8 mouse cellular contexts compared by ENCODE assay signal in the genomic region with DNA sequence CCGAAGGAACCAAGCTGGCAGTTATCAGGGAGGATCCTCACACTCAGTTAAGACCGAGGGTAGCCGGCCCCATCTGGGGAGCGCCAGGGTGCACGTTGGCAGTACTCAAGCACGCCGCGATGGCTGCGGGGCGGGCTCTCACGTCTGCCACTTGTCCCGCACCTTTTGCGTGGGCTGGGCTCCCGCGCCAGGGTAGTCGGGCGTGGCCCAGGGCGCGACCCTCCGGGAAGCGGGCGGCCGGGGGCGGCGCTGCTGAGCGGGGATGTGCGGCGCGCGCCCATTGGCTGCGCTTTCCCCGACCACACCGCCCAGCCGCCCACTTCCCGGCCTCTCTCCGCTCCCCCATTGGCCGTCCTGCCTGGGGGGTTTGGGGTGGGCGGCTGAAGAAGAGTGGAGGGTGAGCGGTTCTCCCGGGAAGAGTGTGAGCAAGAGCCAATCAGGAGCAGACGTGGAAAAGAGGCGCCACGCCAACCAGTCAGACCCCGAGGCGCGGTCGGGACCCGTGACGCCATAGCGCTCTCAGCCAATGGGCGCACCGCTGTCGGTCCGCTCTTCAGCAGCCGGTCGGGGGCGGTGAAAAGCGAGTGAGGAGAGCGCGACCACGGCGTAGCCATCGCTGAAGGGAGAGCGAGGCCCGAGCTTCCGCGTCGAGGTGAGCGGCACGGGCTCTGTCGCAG. TPM values are rescaled to one million over a fixed set of nuclear protein-coding genes. Genes with fewer than 3 reads are reported as not detected.
DNase-seq lines count a peak whose midpoint lies in the region; ATAC-seq and TF ChIP-seq lines count a peak whose summit lies in the region.

Gene Far1, plus strand, starts transcription at position 549 of the 677 bp plus-strand sequence.

- peak within 1 kb of the TSS; percentile 90 for H3K9ac ChIP-seq in CH12.LX (ENCODE audit: insufficient read depth, low read depth)
- peak within 1 kb of the TSS; percentile 98 for H3K9ac ChIP-seq in forebrain, embryonic 12.5 days
- peak within 1 kb of the TSS; percentile 82 for H3K9ac ChIP-seq in heart, postnatal 0 days (replicated peaks; ENCODE audit: low read depth, low read length)
- peak within 1 kb of the TSS; percentile 83 for H3K9ac ChIP-seq in liver, embryonic 16.5 days (ENCODE audit: low read depth, low read length)
- H3K9ac ChIP-seq in neural tube, embryonic 13.5 days: peak within 1 kb of the TSS; percentile 99

- in situ Hi-C loops in CH12.LX (cut with MboI; ENCODE audit: low pct_ligation_motif_present, low pct_unique_long_range_greater_than_20kb, low sequenced_read_pairs): loop anchor here (10.0 kb wide), 2 partner anchors 71 to 139 kb away; no protein-coding TSS in a partner anchor

- no peaks in the 10 kb centered on the region for H3K9me3 ChIP-seq in CH12.LX (replicated peaks; ENCODE audit: low read length)
- H3K9me3 ChIP-seq in forebrain, embryonic 12.5 days: no peaks in the 10 kb centered on the region
- H3K9me3 ChIP-seq in heart, postnatal 0 days (replicated peaks; ENCODE audit: control insufficient read depth, low read length): no peaks in the 10 kb centered on the region
- no peaks in the 10 kb centered on the region for H3K9me3 ChIP-seq in liver, embryonic 16.5 days (replicated peaks; ENCODE audit: control insufficient read depth, low read length)
- H3K9me3 ChIP-seq in neural tube, embryonic 13.5 days: no peaks in the 10 kb centered on the region

- under 1% methylated on average over 69 of the region's 71 CpGs for WGBS in forebrain, embryonic 12.5 days
- WGBS in heart, postnatal 0 days: under 1% methylated on average over 55 of the region's 71 CpGs
- WGBS in liver, embryonic 16.5 days (ENCODE audit: insufficient replicate concordance): under 1% methylated on average over 69 of the region's 71 CpGs
- under 1% methylated on average over 71 of the region's 71 CpGs for WGBS in neural tube, embryonic 13.5 days

- no peak for TF ChIP-seq RAD21 in CH12.LX (IDR thresholded peaks at IDR 0.05; ENCODE audit: low read depth, low read length)

- H3K27me3 ChIP-seq in CH12.LX (replicated peaks): no peaks in the 10 kb centered on the region
- H3K27me3 ChIP-seq in forebrain, embryonic 12.5 days: peaks cover 13% of the 10 kb centered on the region; the same call in 1 of the 2 replicates
- H3K27me3 ChIP-seq in heart, postnatal 0 days (ENCODE audit: control insufficient read depth, insufficient read depth, low read length): no peaks in the 10 kb centered on the region
- peaks cover 5% of the 10 kb centered on the region; the same call in 1 of the 2 replicates for H3K27me3 ChIP-seq in liver, embryonic 16.5 days (ENCODE audit: control insufficient read depth, insufficient read depth, low read depth, low read length)
- peaks cover 4% of the 10 kb centered on the region; the same call in 1 of the 2 replicates for H3K27me3 ChIP-seq in neural tube, embryonic 13.5 days
- H3K27me3 ChIP-seq in testis, adult 2 months (ENCODE audit: control insufficient read depth, insufficient read depth, low read length): no peaks in the 10 kb centered on the region

- H3K4me1 ChIP-seq in CH12.LX (ENCODE audit: control insufficient read depth in 1 of 2, insufficient read depth in 2 of 2): peaks cover 8 to 63% of the 10 kb centered on the region in 2 experiments
- H3K4me1 ChIP-seq in forebrain, embryonic 12.5 days: peaks cover 22% of the 10 kb centered on the region
- peaks cover 10% of the 10 kb centered on the region; the same call in 1 of the 2 replicates for H3K4me1 ChIP-seq in heart, postnatal 0 days (ENCODE audit: control insufficient read depth, insufficient read depth)
- H3K4me1 ChIP-seq in liver, embryonic 16.5 days (ENCODE audit: control insufficient read depth, low read depth, low read length): peaks cover 24% of the 10 kb centered on the region
- H3K4me1 ChIP-seq in neural tube, embryonic 13.5 days (replicated peaks): peaks cover 29% of the 10 kb centered on the region
- H3K4me1 ChIP-seq in testis, adult 2 months (ENCODE audit: control insufficient read depth, insufficient read depth, low read length): peaks cover 7% of the 10 kb centered on the region; the same call in 1 of the 2 replicates

- peak; percentile 100 for ATAC-seq in forebrain, embryonic 12.5 days (ENCODE audit: low FRiP score)
- peak; percentile 99 for ATAC-seq in heart, postnatal 0 days (ENCODE audit: insufficient read depth, low read depth)
- peak; percentile 93 for ATAC-seq in liver, embryonic 16.5 days (ENCODE audit: low read depth)
- ATAC-seq in neural tube, embryonic 13.5 days (ENCODE audit: low read depth): peak; percentile 99

- H3K4me3 ChIP-seq in CH12.LX (replicated peaks in 1 of 3; ENCODE audit: low read depth in 2 of 3, low read length in 2 of 3, poor library complexity in 1 of 3): peak within 1 kb of the TSS; percentile 89 to 96 (median 91)
- H3K4me3 ChIP-seq in forebrain, embryonic 12.5 days (replicated peaks): peak within 1 kb of the TSS; percentile 97
- H3K4me3 ChIP-seq in heart, postnatal 0 days (ENCODE audit: low read depth, low read length): peak within 1 kb of the TSS; percentile 89
- H3K4me3 ChIP-seq in liver, embryonic 16.5 days (ENCODE audit: low read depth, low read length): peak within 1 kb of the TSS; percentile 74
- H3K4me3 ChIP-seq in neural tube, embryonic 13.5 days: peak within 1 kb of the TSS; percentile 99
- peak within 1 kb of the TSS; percentile 82 for H3K4me3 ChIP-seq in testis, adult 2 months (ENCODE audit: control insufficient read depth, low read depth, low read length)

- no peaks in the 10 kb centered on the region for H3K36me3 ChIP-seq in CH12.LX (replicated peaks in 1 of 2; ENCODE audit: control insufficient read depth in 1 of 2, insufficient read depth in 1 of 2, low read length in 1 of 2)
- H3K36me3 ChIP-seq in forebrain, embryonic 12.5 days (replicated peaks): no peaks in the 10 kb centered on the region
- H3K36me3 ChIP-seq in heart, postnatal 0 days (replicated peaks; ENCODE audit: control insufficient read depth, insufficient read depth, low read length): no peaks in the 10 kb centered on the region
- H3K36me3 ChIP-seq in liver, embryonic 16.5 days (ENCODE audit: control insufficient read depth, insufficient read depth): no peaks in the 10 kb centered on the region
- H3K36me3 ChIP-seq in neural tube, embryonic 13.5 days: no peaks in the 10 kb centered on the region
- H3K36me3 ChIP-seq in testis, adult 2 months (ENCODE audit: control insufficient read depth, insufficient read depth, low read length): no peaks in the 10 kb centered on the region

- H3K4me2 ChIP-seq in CH12.LX (ENCODE audit: insufficient read depth, low read depth, poor library complexity, severe bottlenecking): peak within 1 kb of the TSS; percentile 58
- peak within 1 kb of the TSS; percentile 89 for H3K4me2 ChIP-seq in forebrain, embryonic 12.5 days
- peak within 1 kb of the TSS; percentile 93 for H3K4me2 ChIP-seq in heart, postnatal 0 days (ENCODE audit: low read depth, low read length)
- peak within 1 kb of the TSS; percentile 91 for H3K4me2 ChIP-seq in liver, embryonic 16.5 days (ENCODE audit: low read depth, low read length)
- peak within 1 kb of the TSS; percentile 79 for H3K4me2 ChIP-seq in neural tube, embryonic 13.5 days

- peak; percentile 97 for DNase-seq in CH12.LX (ENCODE audit: extremely low read depth)
- DNase-seq in c-Kit-positive CD71-positive TER-119-negative erythroid progenitor cells, embryonic 14.5 days (ENCODE audit: low read depth): peak; percentile 92
- peak; percentile 99 for DNase-seq in heart, postnatal 0 days (ENCODE audit: low spot score)
- peak; percentile 99 for DNase-seq in kidney, postnatal 4 days

- peak; percentile 83 for TF ChIP-seq POLR2A in CH12.LX (IDR thresholded peaks at IDR 0.05; ENCODE audit: low read depth, low read length)
- peak; percentile 86 for TF ChIP-seq POLR2A in testis, adult 2 months (IDR thresholded peaks at IDR 0.05; ENCODE audit: control insufficient read depth, low read depth, low read length)

- dilution Hi-C loops in CH12.LX (cut with MboI; ENCODE audit: extremely low pct_ligation_motif_present, extremely low pct_unique_long_range_greater_than_20kb, low sequenced_read_pairs): no loop called here

- peak in 1 of 2 experiments; percentile 59; a peak in 2 of 4 replicates for TF ChIP-seq CTCF in CH12.LX (conservative IDR thresholded peaks at IDR 0.05 in 1 of 2, IDR thresholded peaks at IDR 0.05 in 1 of 2; ENCODE audit: low read depth in 2 of 2, low read length in 2 of 2)
- peak; percentile 36 for TF ChIP-seq CTCF in heart, postnatal 0 days (IDR thresholded peaks at IDR 0.05; ENCODE audit: low read depth)
- peak; percentile 24; the same call in 1 of the 2 replicates for TF ChIP-seq CTCF in testis, adult 2 months (IDR thresholded peaks at IDR 0.05; ENCODE audit: control insufficient read depth, insufficient read depth, insufficient replicate concordance, low read depth, low read length)

- H3K79me2 ChIP-seq in CH12.LX (replicated peaks; ENCODE audit: control insufficient read depth, extremely low read depth, insufficient read depth, poor library complexity, severe bottlenecking): peaks cover 36% of the 10 kb centered on the region

- no peak; the same call in 1 of the 2 replicates for TF ChIP-seq EP300 in CH12.LX (IDR thresholded peaks at IDR 0.05; ENCODE audit: low read length)
- TF ChIP-seq EP300 in heart, postnatal 0 days (IDR thresholded peaks at IDR 0.05; ENCODE audit: low read depth): peak; percentile 62; the same call in 1 of the 2 replicates

- peak within 1 kb of the TSS; percentile 84 for H3K27ac ChIP-seq in CH12.LX (ENCODE audit: insufficient read depth, low read depth)
- peak within 1 kb of the TSS; percentile 95 for H3K27ac ChIP-seq in forebrain, embryonic 12.5 days
- peak within 1 kb of the TSS; percentile 92 for H3K27ac ChIP-seq in heart, postnatal 0 days (ENCODE audit: low read depth)
- H3K27ac ChIP-seq in liver, embryonic 16.5 days (ENCODE audit: low read length): peak within 1 kb of the TSS; percentile 84
- peak within 1 kb of the TSS; percentile 97 for H3K27ac ChIP-seq in neural tube, embryonic 13.5 days (replicated peaks)
- H3K27ac ChIP-seq in testis, adult 2 months (ENCODE audit: control insufficient read depth, insufficient read depth, low read depth, low read length): peak within 1 kb of the TSS; percentile 89

TF ChIP-seq in CH12.LX, 34 proteins besides CTCF, POLR2A, EP300 and RAD21 (continues in another document):
- TF ChIP-seq GABPA (IDR thresholded peaks at IDR 0.05; ENCODE audit: insufficient replicate concordance, low read depth, low read length) (no peak), MXI1 (IDR thresholded peaks at IDR 0.05; ENCODE audit: low read depth, low read length) (peak; percentile 53; the same call in 1 of the 2 replicates)

RNA-seq across cellular contexts. Expression of gene Far1, which starts in this region (rescaled TPM):
- total RNA-seq in CH12.LX (2012; rRNA removed) (73.4 and 81.5 TPM in 2 replicates), CH12.LX (2014; rRNA removed) (170 and 201 TPM in 2 replicates)
- 91.7 and 97.3 TPM in 2 replicates for polyA plus RNA-seq in CH12.LX (2012; ENCODE audit: insufficient read length, low read depth)
- polyA plus RNA-seq in forebrain, embryonic 12.5 days (2016; fragmentation: Nextera tagmentation; extraction: Ambion mirVana): 86.2 and 91.3 TPM in 2 replicates
- total RNA-seq in heart, postnatal 0 days (2014; rRNA removed; ENCODE audit: low replicate concordance): 14.8 and 42.1 TPM in 2 replicates
- polyA plus RNA-seq in heart, postnatal 0 days (2015; fragmentation: Nextera tagmentation; extraction: Ambion mirVana): 23.8 and 25.0 TPM in 2 replicates
- 20.4 and 25.1 TPM in 2 replicates for polyA plus RNA-seq in liver, embryonic 16.5 days (2015; fragmentation: Nextera tagmentation; extraction: Ambion mirVana)
- polyA plus RNA-seq in neural tube, embryonic 13.5 days (2015; fragmentation: Nextera tagmentation; extraction: Ambion mirVana): 74.2 and 78.6 TPM in 2 replicates
- 14.5 and 17.9 TPM in 2 replicates for polyA plus RNA-seq in testis, adult 2 months (2012; rRNA removed)

Comparison
In these comparisons a context has a peak if more than half of its experiments do, and no peak if none do; other contexts are left out.
1. Peak in every context shown above with its lines: DNase-seq, ATAC-seq, H3K4me3 ChIP-seq and H3K27ac ChIP-seq.